Mouse (Mus musculus) hindbrain, postnatal 0 days (tissue): ENCODE data around the gene Isca2. TPM values are rescaled to one million over a fixed set of nuclear protein-coding genes. Genes with fewer than 3 reads are reported as not detected.

Experiments
- ATAC-seq: fragments of 200-750 bp; cut with Nextera tagmentation; 2 replicates; pipeline ENCODE4 v1.8.0; 2017; ENCODE audit warnings: mild to moderate bottlenecking, moderate TSS enrichment, moderate library complexity
- DNase-seq: peaks from one replicate; pipeline ENCODE4 v3.0.0-alpha.2; 2015; ENCODE audit warnings: low spot score
- H3K27ac ChIP-seq: fragments of 300-500 bp; sonication (generic); 2 replicates; pipeline ENCODE4 v1.5.1; 2014; ENCODE audit warnings: mild to moderate bottlenecking
- H3K27me3 ChIP-seq: fragments of 300-500 bp; sonication (generic); 2 replicates; pipeline ENCODE4 v1.6.1; 2014; ENCODE audit warnings: low read length, mixed read lengths; ENCODE audit not compliant: insufficient read depth
- H3K36me3 ChIP-seq: fragments of 300-500 bp; sonication (generic); 2 replicates; pipeline ENCODE4 v1.6.1; 2014; ENCODE audit warnings: low read length, mixed read lengths; ENCODE audit not compliant: insufficient read depth
- H3K4me1 ChIP-seq: fragments of 300-500 bp; sonication (generic); 2 replicates; pipeline ENCODE4 v1.6.1; 2014; ENCODE audit warnings: antibody characterized with exemption, low read length, mixed read lengths; ENCODE audit not compliant: insufficient read depth
- H3K4me2 ChIP-seq: fragments of 300-500 bp; sonication (generic); 2 replicates; pipeline ENCODE4 v1.6.1; 2014; ENCODE audit warnings: low read depth, mild to moderate bottlenecking, low read length, moderate library complexity, mixed read lengths
- H3K4me3 ChIP-seq: fragments of 300-500 bp; sonication (generic); 2 replicates; pipeline ENCODE4 v1.5.1; 2014; ENCODE audit warnings: low read length
- H3K9ac ChIP-seq: fragments of 300-500 bp; sonication (generic); replicated peaks from 2 replicates; pipeline ENCODE4 v1.6.1; 2014; ENCODE audit warnings: mild to moderate bottlenecking, low read length, moderate library complexity, mixed read lengths
- H3K9me3 ChIP-seq: fragments of 300-500 bp; sonication (generic); 2 replicates; pipeline ENCODE4 v1.6.1; 2016; ENCODE audit warnings: low read length, mixed read lengths
- CTCF ChIP-seq: IDR thresholded peaks from 2 replicates; pipeline ENCODE4 v1.5.1; 2016; ENCODE audit warnings: antibody characterized with exemption, control low read depth, low read depth
- WGBS: fragments of 180-500 bp; shearing (Covaris S2); extraction: QIAGEN DNeasy Blood & Tissue Kit; methylation state at CpG from one replicate; pipeline ENCODE4 v1.1.7; 2014; 5-methylcytosine and 5-hydroxymethylcytosine counted together
- polyA plus RNA-seq: library from polyadenylated mRNA; unstranded; fragments of >200 nt; fragmentation: Nextera tagmentation; extraction: Ambion mirVana; gene quantifications from 2 replicates; pipeline ENCODE4 v1.2.1, GENCODE M21; 2015
- total RNA-seq: library from RNA; depleted of rRNA; stranded (reverse); fragments of >200 nt; gene quantifications from 2 replicates; pipeline ENCODE4 v1.2.3, GENCODE M21; 2014

Isca2 gene
- total and polyA plus RNA-seq, 2 experiments from 2014 or later = 102 to 133 TPM

DNA sequence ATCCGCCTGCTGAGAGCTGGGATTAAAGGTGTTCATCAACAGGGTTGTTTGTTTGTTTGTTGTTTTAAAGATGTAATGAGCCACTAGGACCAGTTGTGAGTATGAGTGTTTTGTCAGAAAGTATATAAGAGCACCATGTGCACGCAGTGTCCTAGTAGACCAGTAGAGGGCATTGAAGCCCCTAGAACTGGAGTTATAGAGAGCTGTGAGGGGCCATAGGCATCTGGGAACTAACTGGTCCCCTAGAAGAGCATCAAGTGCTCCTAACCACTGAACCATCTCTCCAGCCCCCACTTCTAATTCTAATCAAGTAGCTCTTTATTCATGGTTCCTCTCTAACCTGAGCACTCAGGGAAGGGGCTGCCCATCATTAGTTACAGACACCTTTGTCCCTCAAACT is 14.0 kb upstream of the Isca2 start:
- peaks cover 23% of the 10 kb centered on the region; the same call in 1 of the 2 replicates for H3K36me3 ChIP-seq
- no peak overlapping the region for H3K4me3 ChIP-seq
- 76% methylated on average over 2 of the region's 2 CpGs for WGBS
- H3K9me3 ChIP-seq = no peaks in the 10 kb centered on the region
- no peak overlapping the region for H3K9ac ChIP-seq
- no peaks in the 10 kb centered on the region for H3K4me1 ChIP-seq
- H3K4me2 ChIP-seq = no peak overlapping the region
- ATAC-seq (no peak), DNase-seq (peak; percentile 40)
- no peaks in the 10 kb centered on the region for H3K27me3 ChIP-seq
- no peak overlapping the region for H3K27ac ChIP-seq
- peak; percentile 60 for TF ChIP-seq CTCF

DNA sequence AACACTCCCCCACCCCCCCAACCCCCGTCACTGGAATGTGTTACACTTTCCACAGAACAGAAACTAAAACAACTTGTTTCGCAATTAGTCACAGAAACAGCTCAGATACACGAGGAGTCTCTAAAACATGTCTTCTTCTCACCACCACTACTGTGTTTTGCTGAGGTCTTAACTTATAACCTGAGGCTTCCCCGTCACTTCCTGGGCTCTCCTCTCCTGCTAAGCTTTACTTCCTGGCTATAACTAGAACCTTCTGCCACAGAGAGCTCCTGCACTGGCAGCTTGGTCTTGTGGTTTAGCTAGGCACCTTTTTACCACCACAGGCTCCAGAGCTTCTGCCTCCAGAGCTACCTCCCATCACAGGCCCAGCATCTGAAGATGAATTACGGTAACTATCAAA is 10.5 kb upstream of the Isca2 start:
- H3K9ac ChIP-seq = no peak overlapping the region
- no peak overlapping the region for H3K27ac ChIP-seq
- no peak overlapping the region for H3K4me3 ChIP-seq
- no peaks in the 10 kb centered on the region for H3K9me3 ChIP-seq
- no peaks in the 10 kb centered on the region for H3K4me1 ChIP-seq
- H3K27me3 ChIP-seq = no peaks in the 10 kb centered on the region
- WGBS = 90% methylated on average over 5 of the region's 5 CpGs
- ATAC-seq (no peak), DNase-seq (no peak)
- TF ChIP-seq CTCF = no peak
- no peak overlapping the region for H3K4me2 ChIP-seq
- peaks cover 26% of the 10 kb centered on the region; the same call in 1 of the 2 replicates for H3K36me3 ChIP-seq

DNA sequence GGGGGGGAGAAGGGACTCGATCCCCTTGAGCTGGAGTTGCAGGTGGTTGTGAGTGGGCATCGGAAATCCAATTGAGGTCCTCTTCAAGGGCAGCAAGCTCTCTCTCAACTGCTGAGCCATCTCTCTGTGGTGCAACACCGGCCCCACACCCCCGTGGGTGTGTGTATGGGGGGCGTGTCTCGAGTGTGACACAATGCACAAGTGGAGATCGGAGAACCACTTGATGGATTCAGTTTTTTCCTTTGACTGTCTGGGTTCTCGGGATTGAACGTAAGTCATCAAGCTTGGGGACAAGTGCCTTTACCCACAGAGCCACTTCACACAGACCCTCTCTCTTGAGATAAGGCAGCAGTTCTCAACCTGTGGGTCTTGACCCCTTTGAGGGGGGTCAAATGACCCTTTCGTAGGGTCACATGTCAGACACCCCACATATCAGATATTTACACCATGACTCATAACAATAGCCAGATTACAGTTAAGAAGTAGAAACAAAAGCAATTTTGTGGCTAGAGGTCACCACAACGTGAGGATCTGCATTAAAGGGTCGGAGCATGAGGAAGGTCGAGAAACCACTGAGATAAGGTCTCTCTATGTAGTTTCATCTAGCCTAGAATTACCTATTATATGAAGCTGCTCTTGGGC is 9.4 kb upstream of the Isca2 start:
- H3K4me3 ChIP-seq = no peak overlapping the region
- 89% methylated on average over 13 of the region's 13 CpGs for WGBS
- TF ChIP-seq CTCF = no peak
- ATAC-seq (no peak), DNase-seq (no peak)
- H3K4me2 ChIP-seq = no peak overlapping the region
- H3K9me3 ChIP-seq = no peaks in the 10 kb centered on the region
- peaks cover 26% of the 10 kb centered on the region; the same call in 1 of the 2 replicates for H3K36me3 ChIP-seq
- H3K27ac ChIP-seq = no peak overlapping the region
- H3K27me3 ChIP-seq = no peaks in the 10 kb centered on the region
- no peak overlapping the region for H3K9ac ChIP-seq
- H3K4me1 ChIP-seq = no peaks in the 10 kb centered on the region

DNA sequence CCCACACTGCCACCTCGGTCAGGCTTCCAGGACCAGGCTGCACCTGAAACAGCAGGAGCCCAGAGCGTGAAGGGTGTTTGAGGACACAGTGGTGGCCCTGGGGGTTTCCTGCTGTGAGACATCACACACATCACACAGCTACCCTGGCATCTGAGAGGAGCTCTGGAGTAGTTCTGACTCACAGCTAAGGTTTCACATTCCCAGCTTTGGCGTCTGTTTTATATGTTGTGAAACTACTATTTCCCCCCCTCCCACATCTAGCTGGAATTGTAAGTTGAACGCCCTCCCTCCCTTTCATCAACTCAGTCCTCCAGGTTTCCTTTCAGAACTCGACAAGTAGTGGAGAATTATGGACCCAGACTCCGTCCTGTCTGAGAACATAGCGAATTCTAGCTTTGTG is 8.3 kb upstream of the Isca2 start:
- Histone ChIP-seq H3K9ac (no peak overlapping the region), H3K9me3 (no peaks in the 10 kb centered on the region), H3K4me2 (no peak overlapping the region), H3K4me1 (no peaks in the 10 kb centered on the region), H3K4me3 (no peak overlapping the region), H3K36me3 (peaks cover 24% of the 10 kb centered on the region; the same call in 1 of the 2 replicates), H3K27me3 (no peaks in the 10 kb centered on the region), H3K27ac (no peak overlapping the region)
- ATAC-seq (no peak), DNase-seq (no peak)
- WGBS = 87% methylated on average over 7 of the region's 7 CpGs
- no peak for TF ChIP-seq CTCF

DNA sequence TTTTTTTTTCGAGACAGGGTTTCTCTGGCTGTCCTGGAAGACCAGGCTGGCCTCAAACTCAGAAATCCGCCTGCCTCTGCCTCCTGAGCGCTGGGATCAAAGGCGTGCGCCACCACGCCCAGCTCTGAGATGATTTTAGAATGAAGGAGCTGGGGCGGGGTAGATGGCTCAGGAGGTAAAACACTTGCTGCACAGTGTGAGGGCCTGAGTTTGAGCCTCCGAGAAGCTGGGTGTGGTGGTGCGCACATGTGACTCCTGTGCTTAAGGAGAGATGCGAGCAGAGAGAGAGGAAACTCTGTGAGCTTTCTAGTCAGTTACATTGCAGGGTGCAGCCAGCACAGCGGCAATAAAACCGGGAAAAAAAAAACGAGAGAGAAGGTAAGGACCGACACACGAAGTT is 7.5 kb upstream of the Isca2 start:
- Histone ChIP-seq H3K4me1 (no peaks in the 10 kb centered on the region), H3K4me3 (no peak overlapping the region), H3K9ac (no peak overlapping the region), H3K27ac (no peak overlapping the region), H3K9me3 (no peaks in the 10 kb centered on the region), H3K4me2 (no peak overlapping the region), H3K27me3 (no peaks in the 10 kb centered on the region), H3K36me3 (peaks cover 17% of the 10 kb centered on the region; the same call in 1 of the 2 replicates)
- 93% methylated on average over 15 of the region's 15 CpGs for WGBS
- no peak for ATAC-seq
- no peak for TF ChIP-seq CTCF
- no peak for DNase-seq

DNA sequence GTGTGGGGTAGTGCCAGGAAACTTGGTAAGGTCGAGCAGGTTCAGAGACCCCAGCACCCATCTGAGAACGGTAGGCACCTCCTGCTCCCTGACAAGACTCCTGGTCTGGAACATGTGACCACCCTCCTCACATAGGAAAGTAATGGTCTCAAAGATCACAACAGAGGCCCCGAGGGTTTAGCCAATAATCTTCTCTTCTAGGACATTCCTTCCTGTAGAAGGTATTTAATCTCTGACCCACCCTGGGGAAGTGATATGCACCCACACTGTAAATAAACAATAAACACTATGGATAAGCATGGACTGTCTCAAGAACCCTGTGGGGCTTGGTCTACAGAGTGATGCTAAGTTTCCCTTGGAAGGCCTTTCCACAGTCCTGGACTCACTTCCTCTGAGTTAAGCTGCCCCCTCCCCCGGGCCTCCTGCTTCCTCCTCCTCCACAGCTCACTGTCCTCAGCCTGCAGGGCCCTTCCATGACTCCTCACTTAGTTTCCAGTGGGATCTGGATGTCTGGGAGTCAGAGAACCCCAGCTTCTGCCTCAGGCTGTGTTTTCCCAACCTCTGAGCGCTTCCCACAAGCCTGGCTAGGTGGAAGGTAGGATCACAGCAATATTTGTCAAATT is 6.8 kb upstream of the Isca2 start:
- Histone ChIP-seq H3K9me3 (no peaks in the 10 kb centered on the region), H3K4me3 (no peak overlapping the region), H3K27me3 (no peaks in the 10 kb centered on the region), H3K36me3 (peaks cover 16% of the 10 kb centered on the region; the same call in 1 of the 2 replicates), H3K4me2 (no peak overlapping the region), H3K27ac (no peak overlapping the region), H3K4me1 (0 out of 2 replicates have a peak, but pooled peaks cover 3% of the 10 kb centered on the region), H3K9ac (no peak overlapping the region)
- DNase-seq (no peak), ATAC-seq (no peak)
- 82% methylated on average over 5 of the region's 5 CpGs for WGBS
- TF ChIP-seq CTCF = no peak

DNA sequence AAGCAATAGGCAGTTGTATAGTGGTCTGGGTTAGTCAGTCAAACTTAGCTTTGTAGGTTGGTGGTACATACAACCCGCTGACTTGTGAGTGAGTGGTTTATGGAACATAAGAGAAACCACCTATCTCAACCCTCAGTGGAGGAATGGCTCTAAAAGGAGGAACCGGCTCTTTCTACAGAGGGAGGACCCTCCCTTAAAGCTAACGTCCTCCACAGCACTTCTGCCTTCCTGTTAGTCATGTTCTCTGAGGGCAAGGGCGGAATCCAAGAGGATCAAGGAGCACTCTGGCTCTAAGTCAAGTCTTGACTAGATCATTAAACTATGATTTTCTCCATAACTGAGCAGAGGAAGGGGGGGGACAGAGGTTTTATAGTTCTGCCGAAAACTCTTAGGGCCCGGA is 5.5 kb upstream of the Isca2 start:
- no peak for DNase-seq
- Histone ChIP-seq H3K4me3 (no peak overlapping the region), H3K27me3 (no peaks in the 10 kb centered on the region), H3K4me1 (0 out of 2 replicates have a peak, but pooled peaks cover 12% of the 10 kb centered on the region), H3K9me3 (no peaks in the 10 kb centered on the region), H3K4me2 (no peak overlapping the region), H3K27ac (no peak overlapping the region), H3K9ac (no peak overlapping the region), H3K36me3 (peaks cover 16% of the 10 kb centered on the region; the same call in 1 of the 2 replicates)
- TF ChIP-seq CTCF = no peak
- ATAC-seq = no peak
- 91% methylated on average over 6 of the region's 6 CpGs for WGBS
